Mouse (Mus musculus) forebrain, embryonic 14.5 days (tissue): ENCODE measurements around the gene Cntnap5a. TPM values are rescaled to one million over a fixed set of nuclear protein-coding genes. Genes with fewer than 3 reads are reported as not detected.

Experiments used
- ATAC-seq: fragments of 200-750 bp; cut with Nextera tagmentation; 2 replicates; pipeline ENCODE4 v1.8.0; 2017; ENCODE audit warnings: mild to moderate bottlenecking, moderate library complexity
- DNase-seq: peaks from one replicate; pipeline ENCODE4 v3.0.0-alpha.2; 2015; ENCODE audit warnings: low spot score
- H3K27ac ChIP-seq: fragments of 300-500 bp; sonication (generic); 2 replicates; pipeline ENCODE4 v1.5.1; 2014; ENCODE audit warnings: low read depth, mild to moderate bottlenecking, control low read depth, low read length, moderate library complexity
- H3K27me3 ChIP-seq: fragments of 300-500 bp; sonication (generic); replicated peaks from 2 replicates; pipeline ENCODE4 v1.6.1; 2014; ENCODE audit warnings: low read length, control low read depth, mixed read lengths; ENCODE audit not compliant: control insufficient read depth, insufficient read depth
- H3K36me3 ChIP-seq: fragments of 300-500 bp; sonication (generic); 2 replicates; pipeline ENCODE4 v1.6.1; 2014; ENCODE audit warnings: low read length, control low read depth; ENCODE audit not compliant: control insufficient read depth, insufficient read depth
- H3K4me1 ChIP-seq: fragments of 300-500 bp; sonication (generic); 2 replicates; pipeline ENCODE4 v1.6.1; 2014; ENCODE audit warnings: antibody characterized with exemption, low read length, control low read depth; ENCODE audit not compliant: control insufficient read depth, insufficient read depth
- H3K4me2 ChIP-seq: fragments of 300-500 bp; sonication (generic); 2 replicates; pipeline ENCODE4 v1.6.1; 2014; ENCODE audit warnings: mild to moderate bottlenecking, control low read depth, low read length
- H3K4me3 ChIP-seq: fragments of 300-500 bp; sonication (generic); 2 replicates; pipeline ENCODE4 v1.5.1; 2014; ENCODE audit warnings: low read depth, low read length, control low read depth
- H3K9ac ChIP-seq: fragments of 300-500 bp; sonication (generic); 2 replicates; pipeline ENCODE4 v1.6.1; 2014; ENCODE audit warnings: mild to moderate bottlenecking, low read length, control low read depth, moderate library complexity
- H3K9me3 ChIP-seq: fragments of 300-500 bp; sonication (generic); replicated peaks from 2 replicates; pipeline ENCODE4 v1.6.1; 2016; ENCODE audit warnings: low read length, control low read depth, mixed read lengths; ENCODE audit not compliant: control insufficient read depth
- WGBS: fragments of 180-500 bp; shearing (Covaris S2); extraction: QIAGEN DNeasy Blood & Tissue Kit; methylation state at CpG from one replicate; pipeline ENCODE4 v1.1.7; 2014; 5-methylcytosine and 5-hydroxymethylcytosine counted together
- polyA plus RNA-seq: library from polyadenylated mRNA; unstranded; fragments of >200 nt; fragmentation: Nextera tagmentation; extraction: Ambion mirVana; gene quantifications from 2 replicates; pipeline ENCODE4 v1.2.1, GENCODE M21; 2014

The Cntnap5a gene
- polyA plus RNA-seq, 1 experiment from 2014 or later: 0.29 TPM

DNA sequence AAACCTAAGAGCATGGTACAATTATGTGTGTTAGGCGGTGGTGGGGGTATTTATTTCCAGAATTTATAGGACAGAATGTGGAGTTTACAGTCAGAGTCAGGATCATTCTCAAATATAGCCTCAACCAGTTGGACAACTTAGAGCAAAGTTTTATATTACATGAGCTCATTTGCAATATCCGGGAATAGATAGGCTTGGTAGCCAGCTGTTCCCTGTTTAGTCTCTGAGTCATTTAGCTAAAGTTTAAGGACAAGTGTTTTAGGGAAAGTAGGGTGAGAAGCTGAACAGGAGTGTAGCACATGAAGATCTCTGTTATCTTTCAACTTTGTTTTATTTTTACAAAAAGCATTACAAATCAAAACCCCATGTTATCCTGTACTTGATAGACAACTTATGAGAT lies 559.3 kb downstream of the Cntnap5a start:
- no peak overlapping the region for H3K27ac ChIP-seq
- DNase-seq: no peak
- H3K9me3 ChIP-seq: no peaks in the 10 kb centered on the region
- no peaks in the 10 kb centered on the region for H3K4me1 ChIP-seq
- no peaks in the 10 kb centered on the region for H3K36me3 ChIP-seq
- 91% methylated on average over 2 of the region's 2 CpGs for WGBS
- H3K9ac ChIP-seq: no peak overlapping the region
- H3K4me3 ChIP-seq: no peak overlapping the region
- no peak overlapping the region for H3K4me2 ChIP-seq
- no peak for ATAC-seq
- H3K27me3 ChIP-seq: no peaks in the 10 kb centered on the region

DNA sequence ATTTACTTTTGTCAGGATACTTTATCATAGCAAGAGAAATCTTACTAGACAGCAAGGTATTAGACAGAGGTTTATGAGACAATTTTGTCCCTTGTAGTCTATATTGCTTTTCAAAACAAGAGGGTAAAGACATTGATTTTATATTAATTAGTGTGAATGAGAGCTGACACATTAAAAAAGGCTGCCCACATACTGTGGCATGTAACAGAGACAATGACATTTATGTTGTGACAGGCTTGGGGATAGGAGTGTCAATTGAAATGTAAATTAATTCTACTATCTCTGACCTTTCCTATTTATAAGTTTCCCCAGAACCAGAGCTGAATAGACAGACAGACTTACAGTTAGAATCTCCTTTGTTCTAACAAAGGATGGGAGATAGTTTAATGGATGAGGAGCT lies 596.6 kb downstream of the Cntnap5a start:
- no peaks in the 10 kb centered on the region for H3K9me3 ChIP-seq
- ATAC-seq (no peak), DNase-seq (no peak)
- no peak overlapping the region for H3K9ac ChIP-seq
- H3K4me1 ChIP-seq: no peaks in the 10 kb centered on the region
- H3K36me3 ChIP-seq: no peaks in the 10 kb centered on the region
- H3K27ac ChIP-seq: no peak overlapping the region
- no peaks in the 10 kb centered on the region for H3K27me3 ChIP-seq
- no peak overlapping the region for H3K4me3 ChIP-seq
- H3K4me2 ChIP-seq: no peak overlapping the region

DNA sequence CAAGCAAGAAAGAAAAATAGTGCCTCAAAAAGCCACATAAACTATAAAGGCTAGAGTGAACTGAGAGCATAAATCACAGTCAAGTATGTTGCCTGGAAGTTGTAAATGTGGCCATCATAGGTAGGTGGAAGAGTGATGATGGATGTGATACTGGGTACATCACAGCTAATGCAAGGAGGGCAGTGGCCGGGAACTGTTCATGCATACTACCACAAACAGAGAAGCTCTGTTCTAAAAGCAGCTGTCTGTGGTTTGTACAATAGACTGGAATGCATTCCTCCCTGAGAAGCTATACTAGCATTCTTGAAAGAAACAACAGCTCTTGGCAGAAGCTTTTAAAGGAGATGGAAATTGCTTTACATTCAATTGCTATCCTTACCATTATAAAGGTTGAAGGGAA lies 599.4 kb downstream of the Cntnap5a start:
- no peak overlapping the region for H3K27ac ChIP-seq
- no peaks in the 10 kb centered on the region for H3K27me3 ChIP-seq
- no peaks in the 10 kb centered on the region for H3K9me3 ChIP-seq
- DNase-seq (no peak), ATAC-seq (no peak)
- no peaks in the 10 kb centered on the region for H3K4me1 ChIP-seq
- H3K9ac ChIP-seq: no peak overlapping the region
- no peaks in the 10 kb centered on the region for H3K36me3 ChIP-seq
- no peak overlapping the region for H3K4me2 ChIP-seq
- H3K4me3 ChIP-seq: no peak overlapping the region
- 46% methylated on average over 1 of the region's 1 CpGs for WGBS

DNA sequence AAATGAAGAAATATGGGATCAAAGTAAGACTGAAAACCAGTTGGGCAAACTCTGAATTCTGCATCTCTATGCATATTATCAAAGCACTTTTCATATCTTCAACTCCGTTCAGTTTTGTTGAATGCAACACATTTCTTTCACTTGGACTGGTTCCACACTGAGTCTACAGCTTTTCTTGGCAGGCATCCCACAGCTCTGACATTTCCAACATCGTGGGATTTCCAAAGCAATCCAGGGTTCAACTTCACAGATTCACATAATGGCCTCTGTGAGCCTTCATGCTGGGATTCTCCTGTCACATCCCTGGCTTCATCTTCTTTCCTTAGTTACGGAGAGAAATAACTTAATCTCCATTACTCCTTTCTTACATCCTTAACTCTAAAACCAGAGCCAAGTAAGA lies 622.0 kb downstream of the Cntnap5a start:
- peak; percentile 46; the same call in 1 of the 2 replicates for ATAC-seq
- no peak overlapping the region for H3K4me2 ChIP-seq
- WGBS: 47% methylated on average over 3 of the region's 3 CpGs
- DNase-seq: peak; percentile 63
- no peaks in the 10 kb centered on the region for H3K9me3 ChIP-seq
- no peak overlapping the region for H3K27ac ChIP-seq
- H3K9ac ChIP-seq: no peak overlapping the region
- no peaks in the 10 kb centered on the region for H3K27me3 ChIP-seq
- no peaks in the 10 kb centered on the region for H3K4me1 ChIP-seq
- H3K36me3 ChIP-seq: no peaks in the 10 kb centered on the region
- no peak overlapping the region for H3K4me3 ChIP-seq

DNA sequence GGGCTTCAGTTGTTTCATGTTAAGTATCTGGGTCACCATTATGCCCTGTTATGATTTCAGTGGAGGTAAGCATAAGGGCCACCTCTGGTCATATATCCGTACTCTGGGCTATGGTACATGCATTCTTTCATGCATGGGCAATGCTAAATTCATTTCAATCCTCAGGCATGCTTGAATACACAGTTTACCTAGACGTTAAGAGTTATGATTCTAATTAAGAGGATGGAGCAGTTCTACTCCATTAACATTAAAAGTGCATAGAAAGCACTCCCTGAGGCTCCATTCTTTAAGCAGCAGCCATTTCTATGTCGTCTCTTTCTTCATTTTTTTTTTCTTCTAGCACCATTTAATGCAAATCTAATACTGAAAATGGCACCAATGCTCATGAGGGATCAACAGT lies 627.0 kb downstream of the Cntnap5a start:
- Histone ChIP-seq H3K9ac (no peak overlapping the region), H3K4me2 (no peak overlapping the region), H3K27me3 (no peaks in the 10 kb centered on the region), H3K9me3 (no peaks in the 10 kb centered on the region), H3K36me3 (no peaks in the 10 kb centered on the region), H3K27ac (no peak overlapping the region), H3K4me3 (no peak overlapping the region), H3K4me1 (no peaks in the 10 kb centered on the region)
- DNase-seq (no peak), ATAC-seq (no peak)
- WGBS: 64% methylated on average over 3 of the region's 3 CpGs

DNA sequence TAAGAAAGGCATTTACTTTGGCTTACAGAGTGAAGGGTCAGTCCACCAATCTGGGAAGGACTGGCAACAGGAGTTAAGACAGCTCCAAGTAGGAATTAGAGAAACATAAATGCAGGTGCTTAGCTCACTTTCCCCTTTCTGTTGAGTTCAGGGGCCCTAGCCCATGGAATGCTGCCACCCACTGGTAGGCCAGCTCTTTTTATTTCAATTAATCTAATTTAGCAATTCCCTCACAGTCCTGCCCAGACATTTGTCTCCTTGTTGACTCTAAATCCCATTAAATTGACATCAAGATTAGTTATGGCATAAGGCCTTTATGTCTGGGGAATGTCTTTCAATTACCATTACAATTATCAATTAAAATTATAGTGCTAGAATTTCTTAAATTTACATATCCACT lies 628.7 kb downstream of the Cntnap5a start:
- no peak for ATAC-seq
- Histone ChIP-seq H3K36me3 (no peaks in the 10 kb centered on the region), H3K9me3 (no peaks in the 10 kb centered on the region), H3K27me3 (no peaks in the 10 kb centered on the region), H3K4me2 (no peak overlapping the region), H3K9ac (no peak overlapping the region), H3K4me3 (no peak overlapping the region), H3K4me1 (no peaks in the 10 kb centered on the region), H3K27ac (no peak overlapping the region)
- DNase-seq: peak; percentile 44

DNA sequence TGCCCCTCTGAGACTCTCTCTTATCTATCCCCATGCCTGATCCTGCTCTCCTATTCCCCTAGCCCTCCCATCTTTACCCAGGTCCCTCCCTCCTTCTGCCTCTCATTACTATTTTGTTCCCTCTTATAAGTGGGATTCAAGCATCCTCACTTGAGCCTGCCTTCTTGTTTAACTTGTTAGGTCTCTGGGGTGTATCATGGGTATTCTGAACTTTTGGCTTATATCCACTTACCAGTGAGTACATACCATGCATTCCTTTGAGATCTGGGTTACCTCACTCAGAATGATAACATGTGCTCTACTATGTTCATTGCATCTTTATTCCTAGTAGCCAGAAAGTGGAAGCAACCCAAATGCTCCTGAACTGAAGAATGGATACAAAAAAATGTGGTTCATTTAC lies 639.9 kb downstream of the Cntnap5a start:
- Histone ChIP-seq H3K4me1 (no peaks in the 10 kb centered on the region), H3K9ac (no peak overlapping the region)

DNA sequence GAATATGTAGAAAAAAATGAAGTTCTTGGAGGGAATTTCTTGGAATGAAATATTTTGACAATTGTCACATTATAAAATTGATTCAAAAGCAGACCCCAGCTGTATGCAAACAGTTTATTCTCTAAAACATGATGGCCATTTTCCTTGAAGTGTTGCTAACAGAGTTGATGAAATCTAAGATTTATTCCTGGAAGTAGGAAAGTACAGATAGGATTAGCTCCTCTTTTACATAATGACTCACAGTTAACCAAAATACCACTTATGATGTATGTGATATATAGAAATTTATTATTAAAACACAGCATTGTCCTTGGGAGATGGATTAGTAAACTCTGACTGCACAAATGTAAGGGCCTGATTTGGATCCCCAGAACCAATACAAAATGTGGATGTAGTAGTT lies 669.1 kb downstream of the Cntnap5a start:
- Histone ChIP-seq H3K36me3 (no peaks in the 10 kb centered on the region), H3K4me1 (no peaks in the 10 kb centered on the region), H3K9ac (no peak overlapping the region), H3K27me3 (no peaks in the 10 kb centered on the region), H3K9me3 (no peaks in the 10 kb centered on the region; the same call in 1 of the 2 replicates), H3K4me2 (no peak overlapping the region), H3K27ac (no peak overlapping the region), H3K4me3 (no peak overlapping the region)
- ATAC-seq (no peak), DNase-seq (no peak)

More for the DNA sequence above, 639.9 kb downstream of the Cntnap5a start:
- H3K27ac ChIP-seq: no peak overlapping the region
- no peaks in the 10 kb centered on the region for H3K27me3 ChIP-seq
- DNase-seq (no peak), ATAC-seq (no peak)
- no peaks in the 10 kb centered on the region for H3K36me3 ChIP-seq
- H3K4me2 ChIP-seq: no peak overlapping the region
- H3K4me3 ChIP-seq: no peak overlapping the region
- H3K9me3 ChIP-seq: no peaks in the 10 kb centered on the region

DNA sequence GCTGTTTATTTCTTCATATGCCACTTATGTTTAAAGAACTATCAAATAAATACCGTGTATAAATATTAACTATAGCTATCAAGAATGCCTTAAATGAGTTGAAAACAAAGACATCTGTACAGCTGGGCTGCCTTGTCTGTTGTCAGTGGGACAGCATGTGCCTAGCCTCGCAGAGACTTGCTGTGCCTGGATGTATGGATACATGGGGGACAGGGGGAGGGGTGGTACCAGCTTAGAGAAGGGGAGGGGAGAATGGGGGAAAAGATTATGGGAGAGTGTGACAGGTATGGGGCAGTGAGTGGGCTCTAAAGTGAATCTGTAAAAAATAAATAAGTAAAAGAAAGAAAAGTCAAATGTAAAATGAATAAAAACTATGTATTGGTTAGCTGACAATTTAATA lies 681.0 kb downstream of the Cntnap5a start:
- H3K4me3 ChIP-seq: no peak overlapping the region
- 32% methylated on average over 2 of the region's 2 CpGs for WGBS

DNA sequence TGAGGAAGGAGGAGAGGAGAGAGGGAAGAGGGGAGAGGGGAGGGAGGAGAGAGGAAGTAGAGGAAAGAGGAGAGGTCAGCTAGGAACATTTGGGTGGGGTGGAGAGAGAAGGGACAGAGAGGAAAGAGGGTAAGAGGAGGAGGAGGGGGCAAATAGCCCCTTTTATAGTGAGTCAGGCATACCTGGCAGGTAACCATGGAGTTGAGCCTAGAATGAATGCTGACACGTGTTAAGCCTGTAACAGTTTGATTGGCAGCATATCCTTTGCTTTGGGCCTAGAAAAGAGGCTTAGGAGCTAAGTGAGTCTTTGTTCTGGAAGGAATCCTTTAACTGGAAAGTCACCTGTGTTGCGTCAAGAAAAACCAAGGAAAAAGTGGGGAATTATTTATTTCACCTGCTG lies 681.6 kb downstream of the Cntnap5a start:
- no peaks in the 10 kb centered on the region for H3K27me3 ChIP-seq
- no peak overlapping the region for H3K4me2 ChIP-seq
- no peaks in the 10 kb centered on the region for H3K4me1 ChIP-seq
- no peak overlapping the region for H3K9ac ChIP-seq
- ATAC-seq (no peak), DNase-seq (no peak)
- 6% methylated on average over 2 of the region's 2 CpGs for WGBS
- H3K4me3 ChIP-seq: no peak overlapping the region
- no peaks in the 10 kb centered on the region for H3K9me3 ChIP-seq
- no peaks in the 10 kb centered on the region for H3K36me3 ChIP-seq
- no peak overlapping the region for H3K27ac ChIP-seq

More for the DNA sequence above, 681.0 kb downstream of the Cntnap5a start:
- Histone ChIP-seq H3K9me3 (no peaks in the 10 kb centered on the region), H3K27me3 (no peaks in the 10 kb centered on the region), H3K4me2 (no peak overlapping the region), H3K9ac (no peak overlapping the region), H3K36me3 (no peaks in the 10 kb centered on the region), H3K27ac (no peak overlapping the region), H3K4me1 (no peaks in the 10 kb centered on the region)
- DNase-seq (no peak), ATAC-seq (no peak)
